Mouse (Mus musculus) myocyte (in vitro differentiated cells): Measurements from ENCODE around the gene H2-Eb2. TPM values are rescaled to one million over a fixed set of nuclear protein-coding genes. Genes with fewer than 3 reads are reported as not detected.

ENCODE experiments used
- H3K27me3 ChIP-seq: one replicate; pipeline ENCODE4 v1.6.1; 2011; ENCODE audit not compliant: control insufficient read depth, insufficient read depth, insufficient read length
- H3K36me3 ChIP-seq: one replicate; pipeline ENCODE4 v1.6.1; 2011; ENCODE audit not compliant: control insufficient read depth, insufficient read depth
- H3K4me2 ChIP-seq: one replicate; pipeline ENCODE4 v1.6.1; 2011; ENCODE audit warnings: low read depth, control low read depth
- H3K4me3 ChIP-seq: one replicate; pipeline ENCODE4 v1.5.1; 2011; ENCODE audit warnings: mild to moderate bottlenecking, control low read depth, moderate library complexity
- H3K79me2 ChIP-seq: one replicate; pipeline ENCODE4 v1.6.1; 2011; ENCODE audit not compliant: control insufficient read depth, insufficient read depth
- H3ac ChIP-seq: one replicate; pipeline ENCODE4 v1.6.1; 2011; ENCODE audit not compliant: control insufficient read depth, insufficient read length
- CEBPB ChIP-seq: IDR thresholded peaks from 2 replicates; pipeline ENCODE4 v1.6.1; 2011; ENCODE audit warnings: mild to moderate bottlenecking, moderate library complexity; ENCODE audit not compliant: poor library complexity, insufficient read depth, severe bottlenecking
- E2F4 ChIP-seq: IDR thresholded peaks from one replicate; pipeline ENCODE4 v1.6.1; 2011; ENCODE audit warnings: mild to moderate bottlenecking, control low read depth, moderate library complexity; ENCODE audit not compliant: insufficient read depth
- MAX ChIP-seq: IDR thresholded peaks from one replicate; pipeline ENCODE4 v1.6.1; 2011; ENCODE audit warnings: low read depth, mild to moderate bottlenecking, control low read depth
- MYOD1 ChIP-seq, 3 experiments: IDR thresholded peaks; one replicate each; pipeline ENCODE4 v1.6.1; 2011; ENCODE audit warnings: control low read depth in 2 of 3, low read depth in 2 of 3, mild to moderate bottlenecking in 2 of 3, moderate library complexity in 1 of 3; ENCODE audit not compliant: insufficient read length in 2 of 3, control insufficient read depth in 1 of 3
- MYOG ChIP-seq, 3 experiments: IDR thresholded peaks; one replicate each; pipeline ENCODE4 v1.6.1; 2011; ENCODE audit warnings: control low read depth in 2 of 3, low read depth in 2 of 3, mild to moderate bottlenecking in 2 of 3; ENCODE audit not compliant: insufficient read length in 2 of 3, control insufficient read depth in 1 of 3, insufficient read depth in 1 of 3
- POLR2A ChIP-seq: IDR thresholded peaks from one replicate; pipeline ENCODE4 v1.6.1; 2011; ENCODE audit warnings: low read depth, mild to moderate bottlenecking, control low read depth, moderate library complexity; ENCODE audit not compliant: insufficient read length
- POLR2AphosphoS2 ChIP-seq: IDR thresholded peaks from one replicate; pipeline ENCODE4 v1.6.1; 2011; ENCODE audit warnings: low read depth, control low read depth; ENCODE audit not compliant: insufficient read length
- REST ChIP-seq: IDR thresholded peaks from one replicate; pipeline ENCODE4 v1.6.1; 2011; ENCODE audit warnings: mild to moderate bottlenecking, control low read depth, moderate library complexity; ENCODE audit not compliant: insufficient read depth, insufficient read length
- SRF ChIP-seq: IDR thresholded peaks from one replicate; pipeline ENCODE4 v1.6.1; 2011; ENCODE audit warnings: low read depth; ENCODE audit not compliant: control insufficient read depth, insufficient read length
- TCF12 ChIP-seq: IDR thresholded peaks from one replicate; pipeline ENCODE4 v1.6.1; 2011; ENCODE audit warnings: mild to moderate bottlenecking, control low read depth; ENCODE audit not compliant: poor library complexity, insufficient read depth, severe bottlenecking
- TCF3 ChIP-seq: IDR thresholded peaks from one replicate; pipeline ENCODE4 v1.6.1; 2011; ENCODE audit warnings: low read depth, control low read depth; ENCODE audit not compliant: insufficient read length
- USF1 ChIP-seq: IDR thresholded peaks from one replicate; pipeline ENCODE4 v1.6.1; 2011; ENCODE audit warnings: low read depth, mild to moderate bottlenecking, control low read depth, moderate library complexity
- polyA plus RNA-seq: library from polyadenylated mRNA; unstranded; fragments of >200 nt; fragmentation: generic; extraction: Trizol; gene quantifications from one replicate; pipeline ENCODE4 v1.2.1, GENCODE M21; 2012; ENCODE audit warnings: missing spikeins

H2-Eb2 gene
- polyA plus RNA-seq, 1 experiment: not detected

DNA sequence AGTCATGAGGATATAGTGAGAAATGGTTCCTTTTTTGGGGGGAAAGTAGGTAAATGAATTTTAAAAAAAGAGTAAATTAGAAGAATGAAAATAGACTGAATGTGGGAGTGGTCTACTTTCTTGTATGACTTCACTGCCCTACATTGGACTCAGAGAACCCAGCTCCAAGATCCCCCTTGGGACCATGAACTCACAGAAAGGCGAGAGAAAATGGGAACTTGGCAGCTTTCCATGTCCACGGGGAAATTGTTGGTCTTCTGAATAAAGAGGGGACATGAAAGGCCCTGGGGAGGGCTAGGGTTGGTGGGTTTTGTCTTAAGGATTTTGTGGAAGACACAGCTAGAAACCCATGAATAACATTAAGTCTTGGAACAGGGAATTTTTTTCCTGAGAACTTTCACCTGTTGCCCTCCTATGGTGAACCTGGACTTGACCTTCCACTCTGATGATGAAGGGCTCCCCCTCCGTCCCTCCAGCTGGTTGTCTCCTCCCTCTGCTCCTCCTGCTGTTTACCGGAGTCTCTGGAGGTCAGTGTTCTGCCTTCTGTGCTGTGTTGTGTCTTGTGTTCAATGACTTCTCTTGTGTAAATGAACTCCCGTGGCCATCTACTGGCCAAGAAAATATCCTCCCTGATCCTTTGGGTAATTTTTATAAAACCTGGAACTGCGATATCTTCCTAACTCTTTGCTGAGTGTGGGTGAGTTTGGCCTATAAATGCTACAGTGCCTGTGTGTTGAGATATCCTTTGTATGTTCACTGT lies 52.2 kb downstream of the H2-Eb2 start:
- no peak overlapping the region for H3K4me2 ChIP-seq

DNA sequence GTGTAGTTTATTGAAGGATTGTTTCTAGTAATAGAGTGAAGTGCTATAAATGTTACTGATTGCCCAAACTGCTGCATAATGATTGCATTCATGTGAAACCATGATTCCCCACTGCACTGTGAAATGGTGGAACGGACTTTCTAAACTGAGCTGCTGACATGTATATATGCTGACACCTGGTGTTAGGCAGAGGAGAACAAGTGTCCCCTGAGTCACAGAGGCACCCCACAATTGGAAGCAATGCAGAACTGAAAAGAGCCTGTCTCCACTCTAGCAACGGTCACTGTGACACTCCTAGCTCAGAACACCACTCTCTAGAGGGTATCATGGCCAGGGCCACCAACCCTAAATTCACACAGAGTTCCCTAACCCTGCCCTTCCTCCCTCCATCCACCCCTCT lies 53.3 kb downstream of the H2-Eb2 start:
- Histone ChIP-seq H3K79me2 (no peaks in the 10 kb centered on the region), H3K4me3 (no peak overlapping the region), H3K36me3 (no peaks in the 10 kb centered on the region), H3K4me2 (no peak overlapping the region), H3ac (no peak overlapping the region), H3K27me3 (no peaks in the 10 kb centered on the region)
- TF ChIP-seq TCF3 (no peak), E2F4 (no peak), REST (no peak), POLR2AphosphoS2 (no peak), MYOG (IDR thresholded peaks at IDR 0.05; ENCODE audit: control insufficient read depth in 1 of 3, insufficient read depth in 1 of 3, insufficient read length in 2 of 3, low read depth in 2 of 3) (no peak)

More for the DNA sequence above, 52.2 kb downstream of the H2-Eb2 start:
- no peak overlapping the region for H3K4me3 ChIP-seq
- no peaks in the 10 kb centered on the region for H3K36me3 ChIP-seq
- TF ChIP-seq SRF (no peak), REST (no peak), E2F4 (no peak), USF1 (no peak), POLR2AphosphoS2 (no peak), MYOG (IDR thresholded peaks at IDR 0.05; ENCODE audit: control insufficient read depth in 1 of 3, insufficient read depth in 1 of 3, insufficient read length in 2 of 3, low read depth in 2 of 3) (no peak), CEBPB (no peak), TCF3 (no peak), MYOD1 (IDR thresholded peaks at IDR 0.05; ENCODE audit: control insufficient read depth in 1 of 3, insufficient read length in 2 of 3, low read depth in 2 of 3) (no peak), POLR2A (no peak), MAX (no peak), TCF12 (no peak)
- no peak overlapping the region for H3ac ChIP-seq
- H3K27me3 ChIP-seq: no peaks in the 10 kb centered on the region
- no peaks in the 10 kb centered on the region for H3K79me2 ChIP-seq

DNA sequence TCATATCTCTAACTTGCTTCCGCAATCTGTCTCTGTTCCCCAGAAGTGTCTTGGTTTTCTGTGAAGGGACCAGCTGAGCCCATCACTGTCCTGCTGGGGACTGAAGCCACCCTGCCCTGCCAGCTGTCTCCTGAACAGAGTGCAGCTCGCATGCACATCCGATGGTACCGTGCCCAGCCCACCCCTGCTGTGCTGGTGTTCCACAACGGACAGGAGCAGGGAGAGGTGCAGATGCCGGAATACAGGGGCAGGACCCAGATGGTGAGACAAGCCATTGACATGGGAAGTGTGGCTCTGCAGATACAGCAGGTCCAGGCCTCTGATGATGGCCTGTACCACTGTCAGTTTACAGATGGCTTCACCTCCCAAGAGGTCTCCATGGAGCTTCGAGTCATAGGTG lies 54.0 kb downstream of the H2-Eb2 start:
- H3ac ChIP-seq: no peak overlapping the region
- H3K27me3 ChIP-seq: no peaks in the 10 kb centered on the region
- TF ChIP-seq E2F4 (no peak), POLR2A (no peak), MYOG (IDR thresholded peaks at IDR 0.05; ENCODE audit: control insufficient read depth in 1 of 3, insufficient read depth in 1 of 3, insufficient read length in 2 of 3, low read depth in 2 of 3) (no peak)
- no peaks in the 10 kb centered on the region for H3K36me3 ChIP-seq
- no peak overlapping the region for H3K4me2 ChIP-seq
- no peaks in the 10 kb centered on the region for H3K79me2 ChIP-seq
- no peak overlapping the region for H3K4me3 ChIP-seq

DNA sequence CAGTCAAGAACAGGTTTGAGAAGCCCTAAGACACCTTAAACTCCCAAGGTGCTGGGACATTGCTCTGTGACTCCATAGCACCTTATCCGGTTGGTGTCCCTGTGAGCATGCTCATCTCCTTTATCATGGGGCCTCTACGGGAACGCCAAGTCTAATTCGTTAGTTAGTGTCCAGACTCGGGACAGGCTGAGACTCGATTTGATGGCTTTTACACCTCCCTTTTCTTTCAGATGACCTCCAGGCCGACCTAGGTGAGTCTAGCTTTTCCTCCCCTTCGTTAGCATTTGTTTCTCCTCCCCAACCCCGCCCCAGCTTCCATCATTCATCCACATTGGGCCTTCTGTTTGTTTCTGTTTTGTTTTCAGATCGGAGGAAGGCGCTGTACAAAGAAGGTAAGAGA lies 56.4 kb downstream of the H2-Eb2 start:
- no peaks in the 10 kb centered on the region for H3K79me2 ChIP-seq
- TF ChIP-seq POLR2AphosphoS2 (no peak), TCF12 (no peak), CEBPB (no peak), MYOG (IDR thresholded peaks at IDR 0.05; ENCODE audit: control insufficient read depth in 1 of 3, insufficient read depth in 1 of 3, insufficient read length in 2 of 3, low read depth in 2 of 3) (no peak), POLR2A (no peak), REST (no peak), USF1 (no peak), E2F4 (no peak), SRF (no peak), MAX (no peak), MYOD1 (IDR thresholded peaks at IDR 0.05; ENCODE audit: control insufficient read depth in 1 of 3, insufficient read length in 2 of 3, low read depth in 2 of 3) (no peak), TCF3 (no peak)
- H3K4me2 ChIP-seq: no peak overlapping the region
- no peak overlapping the region for H3ac ChIP-seq
- no peaks in the 10 kb centered on the region for H3K36me3 ChIP-seq
- H3K4me3 ChIP-seq: no peak overlapping the region
- no peaks in the 10 kb centered on the region for H3K27me3 ChIP-seq

GRCm38 (mm10) chr17:34383212-34383611 lies 57.7 kb downstream of the H2-Eb2 start:
- Histone ChIP-seq H3ac (no peak overlapping the region), H3K4me3 (no peak overlapping the region), H3K27me3 (no peaks in the 10 kb centered on the region), H3K79me2 (no peaks in the 10 kb centered on the region), H3K4me2 (no peak overlapping the region), H3K36me3 (no peaks in the 10 kb centered on the region)
- TF ChIP-seq MAX: no peak
- TF ChIP-seq POLR2AphosphoS2: no peak
- no peak for TF ChIP-seq MYOD1 (IDR thresholded peaks at IDR 0.05; ENCODE audit: control insufficient read depth in 1 of 3, insufficient read length in 2 of 3, low read depth in 2 of 3)
- TF ChIP-seq REST: no peak
- TF ChIP-seq TCF3: no peak
- TF ChIP-seq SRF: no peak
- TF ChIP-seq TCF12: no peak
- no peak for TF ChIP-seq POLR2A
- no peak for TF ChIP-seq MYOG (IDR thresholded peaks at IDR 0.05; ENCODE audit: control insufficient read depth in 1 of 3, insufficient read depth in 1 of 3, insufficient read length in 2 of 3, low read depth in 2 of 3)
- TF ChIP-seq CEBPB: no peak
- TF ChIP-seq E2F4: no peak
- no peak for TF ChIP-seq USF1
